Mouse (Mus musculus): ENCODE data around the gene Tmem220. TPM values are rescaled to one million over a fixed set of nuclear protein-coding genes. Genes with fewer than 3 reads are reported as not detected.

Tmem220 gene
- polyA plus RNA-seq, 1 experiment from 2014 or later = 2.7 TPM

Other genes starting within 250 kb of the Tmem220 start
- 5.7 and 6.4 TPM in 2 replicates for gene Pirt, start 113.2 kb upstream of the Tmem220 start, polyA plus RNA-seq (2015; fragmentation: Nextera tagmentation; extraction: Ambion mirVana)
- 1.2 and 1.9 TPM in 2 replicates for gene Tmem238l, start 68.5 kb upstream of the Tmem220 start, polyA plus RNA-seq (2015; fragmentation: Nextera tagmentation; extraction: Ambion mirVana)
- gene Adprm, start 27.4 kb downstream of the Tmem220 start, polyA plus RNA-seq (2015; fragmentation: Nextera tagmentation; extraction: Ambion mirVana) = 20.8 and 24.2 TPM in 2 replicates
- gene Sco1, start 27.5 kb downstream of the Tmem220 start, polyA plus RNA-seq (2015; fragmentation: Nextera tagmentation; extraction: Ambion mirVana) = 19.5 and 20.7 TPM in 2 replicates
- gene Myh3, start 53.1 kb downstream of the Tmem220 start, polyA plus RNA-seq (2015; fragmentation: Nextera tagmentation; extraction: Ambion mirVana) = 0.48 and 1.2 TPM in 2 replicates
- gene Myh2, start 145.9 kb downstream of the Tmem220 start, polyA plus RNA-seq (2015; fragmentation: Nextera tagmentation; extraction: Ambion mirVana) = 0.03 TPM in 1 of 2 replicates, not detected in the other
- 0.03 TPM in 1 of 2 replicates, not detected in the other for gene Myh1, start 174.9 kb downstream of the Tmem220 start, polyA plus RNA-seq (2015; fragmentation: Nextera tagmentation; extraction: Ambion mirVana)
- gene Myh4, start 212.9 kb downstream of the Tmem220 start, polyA plus RNA-seq (2015; fragmentation: Nextera tagmentation; extraction: Ambion mirVana) = 0.08 TPM in 1 of 2 replicates, not detected in the other

Data from intestine, embryonic 15.5 days (tissue).